Mouse (Mus musculus) limb, embryonic 14.5 days (tissue): ENCODE data around the gene Wdr4. TPM values are rescaled to one million over a fixed set of nuclear protein-coding genes. Genes with fewer than 3 reads are reported as not detected.
A peak's percentile ranks its signal among the peaks of the same experiment; 100 is the strongest.

Source experiments
- ATAC-seq: fragments of 200-750 bp; cut with Nextera tagmentation; 2 replicates; pipeline ENCODE4 v1.8.0; 2017; ENCODE audit warnings: low read depth, moderate number of reproducible peaks, moderate TSS enrichment; ENCODE audit not compliant: low FRiP score
- DNase-seq: peaks from one replicate; pipeline ENCODE4 v3.0.0-alpha.2; 2015; ENCODE audit warnings: low spot score
- H3K27ac ChIP-seq: fragments of 300-500 bp; sonication (generic); replicated peaks from 2 replicates; pipeline ENCODE4 v1.5.1; 2014; ENCODE audit warnings: low read depth, mild to moderate bottlenecking, low read length, moderate library complexity, mixed read lengths
- H3K27me3 ChIP-seq: fragments of 300-500 bp; sonication (generic); 2 replicates; pipeline ENCODE4 v1.6.1; 2014; ENCODE audit warnings: low read length, mixed read lengths; ENCODE audit not compliant: control insufficient read depth, insufficient read depth
- H3K36me3 ChIP-seq: fragments of 300-500 bp; sonication (generic); 2 replicates; pipeline ENCODE4 v1.6.1; 2014; ENCODE audit warnings: mild to moderate bottlenecking, low read length, moderate library complexity, mixed read lengths; ENCODE audit not compliant: control insufficient read depth, insufficient read depth
- H3K4me1 ChIP-seq: fragments of 300-500 bp; sonication (generic); 2 replicates; pipeline ENCODE4 v1.6.1; 2014; ENCODE audit warnings: antibody characterized with exemption, low read length, mixed read lengths; ENCODE audit not compliant: control insufficient read depth, insufficient read depth
- H3K4me2 ChIP-seq: fragments of 300-500 bp; sonication (generic); replicated peaks from 2 replicates; pipeline ENCODE4 v1.6.1; 2014; ENCODE audit warnings: low read depth, mild to moderate bottlenecking, low read length, moderate library complexity; ENCODE audit not compliant: severe bottlenecking
- H3K4me3 ChIP-seq: fragments of 300-500 bp; sonication (generic); replicated peaks from 2 replicates; pipeline ENCODE4 v1.5.1; 2014; ENCODE audit warnings: low read length
- H3K9ac ChIP-seq: fragments of 300-500 bp; sonication (generic); 2 replicates; pipeline ENCODE4 v1.6.1; 2014; ENCODE audit warnings: mild to moderate bottlenecking, low read depth, low read length, moderate library complexity; ENCODE audit not compliant: severe bottlenecking
- H3K9me3 ChIP-seq: fragments of 300-500 bp; sonication (generic); 2 replicates; pipeline ENCODE4 v1.6.1; 2016; ENCODE audit warnings: low read length; ENCODE audit not compliant: control insufficient read depth
- POLR2A ChIP-seq: fragments of 200-500 bp; IDR thresholded peaks from 2 replicates; pipeline ENCODE4 v1.8.0; 2012; ENCODE audit warnings: inconsistent platforms, mild to moderate bottlenecking, moderate library complexity, borderline replicate concordance; ENCODE audit not compliant: insufficient read depth, insufficient read length; ENCODE audit errors: extremely low read depth
- WGBS: fragments of 180-500 bp; shearing (Covaris S2); extraction: QIAGEN DNeasy Blood & Tissue Kit; methylation state at CpG from one replicate; pipeline ENCODE4 v1.1.7; 2014; 5-methylcytosine and 5-hydroxymethylcytosine counted together
- polyA plus RNA-seq, 2 experiments: library from polyadenylated mRNA; depleted of rRNA in 1 of 2; stranded (reverse) in 1 of 2; unstranded in 1 of 2; fragments of >200 nt; fragmentation: Nextera tagmentation in 1 of 2; extraction: Ambion mirVana in 1 of 2; gene quantifications; 2 replicates each; pipeline versions ENCODE4 v1.2.1 to v1.2.3; 2012 to 2014

Wdr4 gene
- polyA plus RNA-seq, 2 experiments: 29.6 to 45.0 TPM

- no peaks in the 10 kb centered on the region for H3K9me3 ChIP-seq
- no peak for TF ChIP-seq POLR2A
- peaks cover 8% of the 10 kb centered on the region for H3K4me1 ChIP-seq
- WGBS: 77% methylated on average over 9 of the region's 9 CpGs
- H3K27me3 ChIP-seq: no peaks in the 10 kb centered on the region
- H3K4me3 ChIP-seq: no peak overlapping the region
- H3K36me3 ChIP-seq: no peaks in the 10 kb centered on the region
- DNase-seq: no peak
- H3K27ac ChIP-seq: no peak overlapping the region
- ATAC-seq: peak; percentile 55; the same call in 1 of the 2 replicates
- no peak overlapping the region for H3K9ac ChIP-seq
- no peak overlapping the region for H3K4me2 ChIP-seq
Measured at GRCm38 (mm10) chr17:31546444-31547196, 26.8 kb upstream of the Wdr4 start.

- H3K9me3 ChIP-seq: no peaks in the 10 kb centered on the region
- ATAC-seq (no peak), DNase-seq (no peak)
- H3K9ac ChIP-seq: no peak overlapping the region
- no peak overlapping the region for H3K27ac ChIP-seq
- H3K4me1 ChIP-seq: peaks cover 17% of the 10 kb centered on the region
- no peaks in the 10 kb centered on the region for H3K27me3 ChIP-seq
- no peak for TF ChIP-seq POLR2A
- WGBS: 25% methylated on average over 6 of the region's 6 CpGs
- no peaks in the 10 kb centered on the region for H3K36me3 ChIP-seq
- no peak overlapping the region for H3K4me3 ChIP-seq
- H3K4me2 ChIP-seq: no peak overlapping the region
Measured at GRCm38 (mm10) chr17:31543574-31543973, 23.8 kb upstream of the Wdr4 start.

- Histone ChIP-seq H3K4me3 (no peak overlapping the region), H3K9me3 (no peaks in the 10 kb centered on the region), H3K4me1 (peaks cover 17% of the 10 kb centered on the region), H3K27me3 (no peaks in the 10 kb centered on the region), H3K36me3 (no peaks in the 10 kb centered on the region), H3K9ac (no peak overlapping the region), H3K27ac (peak overlapping the region; percentile 63), H3K4me2 (no peak overlapping the region)
- WGBS: 26% methylated on average over 6 of the region's 6 CpGs
- ATAC-seq (peak; percentile 88), DNase-seq (peak; percentile 84)
- TF ChIP-seq POLR2A: no peak
Measured at GRCm38 (mm10) chr17:31541460-31541831, 21.7 kb upstream of the Wdr4 start.

- ATAC-seq (peak; percentile 72), DNase-seq (no peak)
- peak overlapping the region; percentile 63 for H3K27ac ChIP-seq
- no peaks in the 10 kb centered on the region for H3K9me3 ChIP-seq
- WGBS: 19% methylated on average over 4 of the region's 4 CpGs
- H3K36me3 ChIP-seq: no peaks in the 10 kb centered on the region
- no peaks in the 10 kb centered on the region for H3K27me3 ChIP-seq
- TF ChIP-seq POLR2A: no peak
- no peak overlapping the region for H3K4me3 ChIP-seq
- H3K4me2 ChIP-seq: no peak overlapping the region
- H3K4me1 ChIP-seq: peaks cover 19% of the 10 kb centered on the region
- H3K9ac ChIP-seq: no peak overlapping the region; the same call in 1 of the 2 replicates
Measured at GRCm38 (mm10) chr17:31540809-31541459, 21.2 kb upstream of the Wdr4 start.

- no peaks in the 10 kb centered on the region for H3K36me3 ChIP-seq
- H3K27me3 ChIP-seq: no peaks in the 10 kb centered on the region
- H3K4me2 ChIP-seq: no peak overlapping the region
- ATAC-seq (no peak), DNase-seq (no peak)
- H3K27ac ChIP-seq: peak overlapping the region; percentile 63
- 61% methylated on average over 3 of the region's 3 CpGs for WGBS
- no peak for TF ChIP-seq POLR2A
- H3K9ac ChIP-seq: no peak overlapping the region
- H3K4me3 ChIP-seq: no peak overlapping the region
- peaks cover 26% of the 10 kb centered on the region for H3K4me1 ChIP-seq
- H3K9me3 ChIP-seq: no peaks in the 10 kb centered on the region
Measured at GRCm38 (mm10) chr17:31540101-31540500, 20.3 kb upstream of the Wdr4 start.
